Mouse (Mus musculus) embryonic fibroblast, embryonic 13.5 days (primary cell): ENCODE measurements around the gene Hsd3b1.

ENCODE experiments used
- CTCF ChIP-seq: IDR thresholded peaks from 2 replicates; pipeline ENCODE4 v1.5.1; 2011; ENCODE audit warnings: mild to moderate bottlenecking, control low read depth, low read length, moderate library complexity, borderline replicate concordance; ENCODE audit not compliant: insufficient read depth
- POLR2A ChIP-seq: IDR thresholded peaks from 2 replicates; pipeline ENCODE4 v1.6.1; 2011; ENCODE audit warnings: low read depth, mild to moderate bottlenecking, control low read depth, low read length, moderate library complexity

DNA sequence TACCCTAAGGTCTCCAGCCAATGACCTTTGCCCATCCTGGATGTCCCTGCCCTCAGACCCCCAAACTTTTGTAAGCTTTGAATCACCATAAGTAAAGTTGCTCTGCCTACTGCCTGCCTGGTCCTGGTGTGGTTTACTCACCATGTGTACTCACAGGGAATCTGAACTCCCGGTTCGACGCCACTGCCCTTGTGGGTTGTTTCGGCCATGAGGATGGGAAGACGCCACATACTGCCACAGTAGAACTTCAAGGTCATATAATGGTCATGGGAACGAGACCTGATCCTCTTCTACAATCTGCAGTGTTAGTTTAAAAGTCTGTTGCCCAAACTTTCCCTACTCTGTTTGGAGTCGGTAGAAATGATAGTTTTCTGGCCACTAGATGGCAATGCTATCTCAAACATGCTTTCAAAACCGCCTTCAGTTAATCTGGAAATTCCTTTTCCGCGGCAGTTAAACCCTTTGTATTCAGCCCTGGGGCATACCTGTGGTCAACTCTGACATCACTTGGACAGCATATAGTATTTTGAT lies 35.5 kb upstream of the Hsd3b1 start:
- no peak for TF ChIP-seq CTCF
- no peak for TF ChIP-seq POLR2A
